8 mouse cellular contexts compared by ENCODE assay signal in the genomic region with DNA sequence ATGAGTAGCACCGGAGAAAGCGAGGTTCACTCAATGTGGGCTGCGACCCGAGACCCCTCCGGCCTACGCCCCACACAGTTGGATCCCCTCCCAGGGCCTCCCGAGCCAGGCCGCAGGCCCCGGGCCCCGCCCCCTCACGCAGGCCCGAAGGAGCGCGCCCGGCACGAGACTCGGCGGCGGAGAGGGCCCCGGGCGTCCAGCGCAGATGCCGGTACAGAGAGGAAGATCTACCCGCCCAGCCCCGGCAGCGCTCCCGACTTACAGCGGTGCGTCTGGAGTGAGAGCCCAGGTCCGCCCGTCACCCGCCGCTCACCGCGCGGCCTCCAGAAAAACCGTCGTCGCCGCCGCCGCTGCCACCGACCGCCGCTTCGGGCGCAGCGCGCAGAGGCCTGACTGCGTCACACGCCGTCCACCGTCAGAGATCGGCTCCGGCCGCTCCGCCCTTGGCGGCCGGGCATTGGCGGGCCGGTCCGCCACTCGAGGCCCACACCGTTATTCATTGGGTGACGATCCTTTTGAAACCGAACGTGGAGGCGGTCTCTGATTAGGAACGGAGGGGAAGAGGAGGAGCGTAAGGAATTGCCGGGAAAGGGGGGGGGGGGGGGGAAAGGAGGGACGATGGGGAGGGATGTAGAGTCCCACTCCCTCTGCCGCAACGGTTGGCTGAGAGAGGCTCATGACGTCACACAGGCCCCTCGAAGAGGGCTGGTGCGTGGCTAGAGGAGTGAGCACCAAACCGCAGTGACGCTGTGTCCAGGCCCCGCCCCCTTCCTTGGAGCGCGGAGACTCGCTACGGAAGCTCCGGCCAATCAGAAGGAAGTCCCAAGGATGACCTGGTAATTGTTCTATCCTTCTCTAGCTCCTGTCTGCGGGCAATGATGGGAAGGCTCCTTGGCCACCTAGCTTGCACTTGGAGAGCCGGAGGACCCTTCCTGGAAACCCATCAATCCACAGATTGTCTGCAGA. TPM values are rescaled to one million over a fixed set of nuclear protein-coding genes. Genes with fewer than 3 reads are reported as not detected.
A peak's percentile ranks its signal among the peaks of the same experiment; 100 is the strongest.
DNase-seq lines count a peak whose midpoint lies in the region; ATAC-seq and TF ChIP-seq lines count a peak whose summit lies in the region.

TSS of gene Nup98 (minus strand) at position 421 of the 966 bp plus-strand sequence.
TSS of gene Pgap2 (plus strand) at position 453 of the 966 bp plus-strand sequence.

- peak; percentile 82; the same call in 1 of the 2 replicates for TF ChIP-seq POLR2A in lung, adult 2 months (IDR thresholded peaks at IDR 0.05; ENCODE audit: borderline replicate concordance, extremely low read depth, low read depth, low read length)

- no peaks in the 10 kb centered on the region for H3K36me3 ChIP-seq in ES-E14 (ENCODE audit: control insufficient read depth, insufficient read depth, low read length, poor library complexity, severe bottlenecking)
- no peaks in the 10 kb centered on the region for H3K36me3 ChIP-seq in forebrain, embryonic 15.5 days

- in situ Hi-C loops in ES-E14 (cut with MboI; ENCODE audit: low sequenced_read_pairs in 2 of 2, unreplicated experiment in 2 of 2) = no loop called here

- TF ChIP-seq CTCF in lung, adult 2 months (IDR thresholded peaks at IDR 0.05; ENCODE audit: insufficient read depth, low read length) = no peak

- DNase-seq in ES-E14 (ENCODE audit: low read depth, low spot score) = peak; percentile 99
- peak; percentile 100 for DNase-seq in cerebellum, adult 11-12 months
- peak; percentile 98 for DNase-seq in heart, postnatal 25 days (ENCODE audit: low spot score)
- peak; percentile 99 for DNase-seq in layer of hippocampus, adult 18-20 months (ENCODE audit: low spot score in 2 of 2)
- DNase-seq in lung, adult 2 months = peak; percentile 98
- DNase-seq in thymus, adult 18-20 months = peak; percentile 96 to 98

- H3K4me3 ChIP-seq in ES-E14 (ENCODE audit: insufficient read depth in 1 of 2, low read depth in 1 of 2, low read length in 2 of 2, poor library complexity in 1 of 2, severe bottlenecking in 1 of 2) = peak within 1 kb of the TSS; percentile 88 to 100
- H3K4me3 ChIP-seq in forebrain, embryonic 15.5 days = peak within 1 kb of the TSS; percentile 80
- H3K4me3 ChIP-seq in lung, adult 2 months (replicated peaks; ENCODE audit: extremely low read depth, low read depth, low read length) = peak within 1 kb of the TSS; percentile 75

- H3K27me3 ChIP-seq in forebrain, embryonic 15.5 days = no peaks in the 10 kb centered on the region

- H3K9me3 ChIP-seq in ES-E14 (ENCODE audit: control insufficient read depth, insufficient read depth, low read depth, low read length) = no peaks in the 10 kb centered on the region
- no peaks in the 10 kb centered on the region for H3K9me3 ChIP-seq in forebrain, embryonic 15.5 days

- peak; percentile 98 for ATAC-seq in forebrain, embryonic 15.5 days (replicated peaks)
- peak; percentile 94 for ATAC-seq in neutrophil, adult 5-6 weeks (ENCODE audit: extremely low read depth, insufficient number of reproducible peaks, low FRiP score, poor library complexity, severe bottlenecking)

- peak within 1 kb of the TSS; percentile 98 for H3K9ac ChIP-seq in ES-E14 (ENCODE audit: insufficient read depth, low read depth, low read length, poor library complexity, severe bottlenecking)
- H3K9ac ChIP-seq in forebrain, embryonic 15.5 days (replicated peaks) = peak within 1 kb of the TSS; percentile 78

- WGBS in forebrain, embryonic 15.5 days = under 1% methylated on average over 65 of the region's 87 CpGs
- under 1% methylated on average over 86 of the region's 87 CpGs for WGBS in lung, adult 2 months

- peak within 1 kb of the TSS; percentile 72 for H3K4me2 ChIP-seq in forebrain, embryonic 15.5 days (replicated peaks)

- intact Hi-C loops in heart, postnatal 25 days (cut with DNase I) = loop anchor here (5.0 kb wide), 1 partner anchor 37 kb away; no protein-coding TSS in a partner anchor

- H3K27ac ChIP-seq in ES-E14 (ENCODE audit: insufficient read depth, low read depth, low read length, poor library complexity, severe bottlenecking) = peak within 1 kb of the TSS; percentile 93
- H3K27ac ChIP-seq in forebrain, embryonic 15.5 days (replicated peaks) = peak within 1 kb of the TSS; percentile 96

- H3K4me1 ChIP-seq in ES-E14 (ENCODE audit: control insufficient read depth in 2 of 2, insufficient read depth in 2 of 2, low read length in 2 of 2, poor library complexity in 1 of 2) = peaks cover 0 to 1% of the 10 kb centered on the region in 2 experiments; a peak in 1 of 4 replicates
- peaks cover 22% of the 10 kb centered on the region for H3K4me1 ChIP-seq in forebrain, embryonic 15.5 days
- H3K4me1 ChIP-seq in lung, adult 2 months (ENCODE audit: control insufficient read depth, insufficient read depth, low read length) = peaks cover 4% of the 10 kb centered on the region

TF ChIP-seq in ES-E14, 5 proteins besides CTCF, POLR2A, EP300 and RAD21:
- TF ChIP-seq HCFC1 (IDR thresholded peaks at IDR 0.05; ENCODE audit: borderline replicate concordance, insufficient read depth, low read length) (peak; percentile 62), ZNF384 (IDR thresholded peaks at IDR 0.05; ENCODE audit: low read depth, low read length) (no peak), ZC3H11A (IDR thresholded peaks at IDR 0.05; ENCODE audit: borderline replicate concordance, low read depth, low read length) (no peak), CHD2 (IDR thresholded peaks at IDR 0.05; ENCODE audit: low read depth, low read length) (peak; percentile 78), MAFK (IDR thresholded peaks at IDR 0.05; ENCODE audit: insufficient read depth, low read depth, low read length) (0 out of 2 replicates have a peak, but pooled peaks have one; percentile 3)

RNA-seq across cellular contexts. Expression of gene Nup98, which starts in this region (rescaled TPM):
- total RNA-seq in ES-E14 (2012; rRNA removed) = 50.5 and 59.4 TPM in 2 replicates
- 24.2 and 24.7 TPM in 2 replicates for polyA plus RNA-seq in forebrain, embryonic 15.5 days (2015; fragmentation: Nextera tagmentation; extraction: Ambion mirVana)
- 10 to 100 TPM; 29.0 to 32.5 TPM for total RNA-seq in heart, postnatal 25 days (2021)
- 10 to 100 TPM; 41.3 to 43.9 TPM for total RNA-seq in layer of hippocampus, adult 18-20 months (2021)
- polyA plus RNA-seq in lung, adult 2 months (2012; rRNA removed) = 14.2 and 17.8 TPM in 2 replicates
- 74.8 TPM in 2 replicates for total RNA-seq in neutrophil, adult 5-6 weeks (2017)

RNA-seq across cellular contexts. Expression of gene Pgap2, which starts in this region (rescaled TPM):
- 24.0 and 30.1 TPM in 2 replicates for total RNA-seq in ES-E14 (2012; rRNA removed)
- 52.9 and 54.1 TPM in 2 replicates for polyA plus RNA-seq in forebrain, embryonic 15.5 days (2015; fragmentation: Nextera tagmentation; extraction: Ambion mirVana)
- 10 to 100 TPM; 58.8 to 68.0 TPM for total RNA-seq in heart, postnatal 25 days (2021)
- total RNA-seq in layer of hippocampus, adult 18-20 months (2021) = 10 to 100 TPM; 27.8 to 29.5 TPM
- 147 and 180 TPM in 2 replicates for polyA plus RNA-seq in lung, adult 2 months (2012; rRNA removed)
- 32.1 and 32.8 TPM in 2 replicates for total RNA-seq in neutrophil, adult 5-6 weeks (2017)

Comparison
In these comparisons a context has a peak if more than half of its experiments do, and no peak if none do; other contexts are left out.
1. Peak in every context shown above with its lines: DNase-seq, ATAC-seq, H3K4me3 ChIP-seq and H3K27ac ChIP-seq.